Mouse (Mus musculus): ENCODE data around the gene Gart.

DNA sequence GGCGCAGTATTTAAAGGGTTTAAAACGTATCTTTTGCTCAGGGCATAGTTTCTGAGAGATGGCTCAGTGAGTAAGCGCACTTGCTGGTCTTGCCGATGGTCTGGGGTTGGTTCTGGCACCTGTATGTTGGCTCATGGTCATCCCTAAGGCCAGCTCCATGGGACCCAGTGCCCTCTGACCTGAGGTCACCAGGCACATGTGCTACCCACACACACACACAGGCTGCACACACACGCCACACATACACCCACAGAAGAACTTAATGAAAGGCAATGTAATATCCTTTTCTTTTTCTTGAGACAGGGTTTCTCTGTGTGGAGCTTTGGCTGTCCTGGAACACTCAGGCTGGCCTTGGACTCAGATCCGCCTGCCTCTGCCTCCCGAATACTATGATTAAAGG, 13.8 kb downstream of the Gart start:
- TF ChIP-seq POLR2A (IDR thresholded peaks at IDR 0.05; ENCODE audit: insufficient read depth, low read length) (no peak), CTCF (IDR thresholded peaks at IDR 0.05; ENCODE audit: low read depth, low read length) (no peak)
